8 mouse cellular contexts compared by ENCODE assay signal in the genomic region with DNA sequence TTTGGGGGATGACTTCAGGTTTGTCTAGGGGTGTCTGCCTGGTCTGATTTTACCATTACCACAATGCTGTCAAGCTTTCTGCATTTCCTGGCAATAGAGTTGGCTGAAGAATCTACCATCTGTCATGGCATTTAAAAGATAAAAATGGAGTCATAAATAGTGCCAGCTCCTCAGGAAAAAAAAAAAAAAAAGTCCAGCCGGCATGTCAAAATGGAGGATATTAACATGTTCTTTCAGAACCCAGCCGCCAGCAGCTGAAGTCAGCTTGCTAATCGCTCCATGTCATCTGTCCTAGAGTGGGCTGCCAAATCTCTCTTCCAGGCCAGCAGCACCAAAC.
DNase-seq lines count a peak whose midpoint lies in the region; ATAC-seq and TF ChIP-seq lines count a peak whose summit lies in the region.

No protein-coding gene starts in this region.

- 68% methylated on average over 3 of the region's 3 CpGs for WGBS in forebrain, embryonic 12.5 days
- WGBS in forebrain, embryonic 11.5 days: 73% methylated on average over 3 of the region's 3 CpGs

- H3K4me3 ChIP-seq in forebrain, embryonic 12.5 days (replicated peaks): no peak overlapping the region
- no peak overlapping the region for H3K4me3 ChIP-seq in forebrain, embryonic 11.5 days (ENCODE audit: low read depth, low read length)
- H3K4me3 ChIP-seq in myocyte: no peak overlapping the region

- H3K4me1 ChIP-seq in forebrain, embryonic 12.5 days: peaks cover 8% of the 10 kb centered on the region
- no peaks in the 10 kb centered on the region; the same call in 1 of the 2 replicates for H3K4me1 ChIP-seq in forebrain, embryonic 11.5 days (replicated peaks; ENCODE audit: control insufficient read depth, insufficient read depth, low read length)

- H3K36me3 ChIP-seq in forebrain, embryonic 12.5 days (replicated peaks): no peaks in the 10 kb centered on the region
- H3K36me3 ChIP-seq in forebrain, embryonic 11.5 days (ENCODE audit: control insufficient read depth, insufficient read depth, low read length): no peaks in the 10 kb centered on the region
- no peaks in the 10 kb centered on the region for H3K36me3 ChIP-seq in myocyte (ENCODE audit: control insufficient read depth, insufficient read depth)

- no peaks in the 10 kb centered on the region for H3K79me2 ChIP-seq in myocyte (ENCODE audit: control insufficient read depth, insufficient read depth)

- H3K27ac ChIP-seq in forebrain, embryonic 12.5 days: peak overlapping the region; percentile 80
- no peak overlapping the region for H3K27ac ChIP-seq in forebrain, embryonic 11.5 days (ENCODE audit: low read depth, low read length)

- no peak overlapping the region for H3K4me2 ChIP-seq in forebrain, embryonic 12.5 days
- no peak overlapping the region for H3K4me2 ChIP-seq in forebrain, embryonic 11.5 days (ENCODE audit: low read depth, low read length, severe bottlenecking)
- peak overlapping the region; percentile 0 for H3K4me2 ChIP-seq in myocyte (ENCODE audit: low read depth)

- no peaks in the 10 kb centered on the region for H3K27me3 ChIP-seq in forebrain, embryonic 12.5 days
- no peaks in the 10 kb centered on the region for H3K27me3 ChIP-seq in forebrain, embryonic 11.5 days (ENCODE audit: control insufficient read depth, insufficient read depth, low read length)
- H3K27me3 ChIP-seq in myocyte (ENCODE audit: control insufficient read depth, insufficient read depth, insufficient read length): no peaks in the 10 kb centered on the region

- no peaks in the 10 kb centered on the region for H3K9me3 ChIP-seq in forebrain, embryonic 12.5 days
- H3K9me3 ChIP-seq in forebrain, embryonic 11.5 days (ENCODE audit: control insufficient read depth, low read length): no peaks in the 10 kb centered on the region

- no peak overlapping the region for H3ac ChIP-seq in myocyte (ENCODE audit: control insufficient read depth, insufficient read length)

- intact Hi-C loops in heart, postnatal 14 days (cut with DNase I): no loop called here

- 0 out of 2 replicates have a peak, but pooled peaks have one; percentile 44 for ATAC-seq in forebrain, embryonic 12.5 days (ENCODE audit: low FRiP score)
- no peak for ATAC-seq in forebrain, embryonic 11.5 days (replicated peaks; ENCODE audit: low FRiP score)

- TF ChIP-seq POLR2A in myocyte (IDR thresholded peaks at IDR 0.05; ENCODE audit: insufficient read length, low read depth): no peak

- no peak for DNase-seq in forebrain, embryonic 11.5 days (ENCODE audit: low spot score)
- DNase-seq in cerebellum, adult 9-11 months: peak; percentile 86
- peak; percentile 83 to 91 for DNase-seq in layer of hippocampus, adult 18-20 months (ENCODE audit: low spot score in 2 of 2)
- DNase-seq in adrenal gland, postnatal 10 days: no peak
- no peak for DNase-seq in heart, postnatal 14 days
- DNase-seq in gastrocnemius, adult 8-10 months (ENCODE audit: low spot score in 2 of 2): no peak

- H3K9ac ChIP-seq in forebrain, embryonic 12.5 days: no peak overlapping the region
- H3K9ac ChIP-seq in forebrain, embryonic 11.5 days (ENCODE audit: low read length): no peak overlapping the region

TF ChIP-seq in myocyte, 11 proteins besides CTCF, POLR2A, EP300 and RAD21:
- TF ChIP-seq REST (IDR thresholded peaks at IDR 0.05; ENCODE audit: insufficient read depth, insufficient read length): no peak
- TF ChIP-seq MYOG (IDR thresholded peaks at IDR 0.05; ENCODE audit: control insufficient read depth in 1 of 3, insufficient read depth in 1 of 3, insufficient read length in 2 of 3, low read depth in 2 of 3): no peak
- TF ChIP-seq USF1 (IDR thresholded peaks at IDR 0.05; ENCODE audit: low read depth): no peak
- no peak for TF ChIP-seq POLR2AphosphoS2 (IDR thresholded peaks at IDR 0.05; ENCODE audit: insufficient read length, low read depth)
- TF ChIP-seq TCF3 (IDR thresholded peaks at IDR 0.05; ENCODE audit: insufficient read length, low read depth): no peak
- no peak for TF ChIP-seq MAX (IDR thresholded peaks at IDR 0.05; ENCODE audit: low read depth)
- no peak for TF ChIP-seq MYOD1 (IDR thresholded peaks at IDR 0.05; ENCODE audit: control insufficient read depth in 1 of 3, insufficient read length in 2 of 3, low read depth in 2 of 3)
- no peak for TF ChIP-seq E2F4 (IDR thresholded peaks at IDR 0.05; ENCODE audit: insufficient read depth)
- TF ChIP-seq CEBPB (IDR thresholded peaks at IDR 0.05; ENCODE audit: insufficient read depth, poor library complexity, severe bottlenecking): no peak

Comparison
In these comparisons a context has a peak if more than half of its experiments do, and no peak if none do; other contexts are left out.
1. DNase-seq: peak in cerebellum, adult 9-11 months (single experiment) and layer of hippocampus, adult 18-20 months (2 of 2); none in forebrain, embryonic 11.5 days (single experiment), adrenal gland, postnatal 10 days (single experiment), heart, postnatal 14 days (0 of 2) and gastrocnemius, adult 8-10 months (0 of 2).